Mouse (Mus musculus) gastrocnemius, adult 18-20 months (tissue): Measurements from ENCODE around the gene Crcp. TPM values are rescaled to one million over a fixed set of nuclear protein-coding genes. Genes with fewer than 3 reads are reported as not detected.
A peak's percentile ranks its signal among the peaks of the same experiment; 100 is the strongest.
"Not testable (repeated sequence)": the region's sequence is repeated elsewhere in the genome, so short reads cannot be mapped to it uniquely, and the experiment has no call there.

ENCODE experiments used
- DNase-seq: peaks from one replicate; pipeline ENCODE4 v3.0.0; 2021; ENCODE audit warnings: low spot score
- total RNA-seq, 2 experiments: library from RNA; stranded (reverse); gene quantifications; 2 replicates each; pipeline ENCODE4 v1.2.3; 2021

Crcp gene
- total RNA-seq, 2 experiments from 2014 or later, result 19.3 to 20.3 TPM

- no peak for DNase-seq
Measured at GRCm38 (mm10) chr5:130023067-130023766, 5.9 kb upstream of the Crcp start.

- DNase-seq, result peak; percentile 89
Measured at GRCm38 (mm10) chr5:130023767-130024539, 5.1 kb upstream of the Crcp start.

- DNase-seq, result no peak
Measured at GRCm38 (mm10) chr5:130027134-130027533, 2.0 kb upstream of the Crcp start.

GRCm38 (mm10) chr5:130027696-130028095 lies 1.4 kb upstream of the Crcp start:
- no peak for DNase-seq

- DNase-seq, result no peak
Measured at GRCm38 (mm10) chr5:130031410-130032390, 2.6 kb downstream of the Crcp start.

- no peak for DNase-seq
Measured at GRCm38 (mm10) chr5:130033869-130034268, 4.8 kb downstream of the Crcp start.

- not testable (repeated sequence) for DNase-seq
Measured at GRCm38 (mm10) chr5:130036300-130036699, 7.2 kb downstream of the Crcp start.

- peak; percentile 76 for DNase-seq
Measured at GRCm38 (mm10) chr5:130037752-130038455, 8.8 kb downstream of the Crcp start.

- no peak for DNase-seq
Measured at GRCm38 (mm10) chr5:130040797-130041196, 11.7 kb downstream of the Crcp start.

- no peak for DNase-seq
Measured at GRCm38 (mm10) chr5:130041262-130041661, 12.2 kb downstream of the Crcp start.

GRCm38 (mm10) chr5:130043741-130044140 lies 14.7 kb downstream of the Crcp start:
- no peak for DNase-seq

GRCm38 (mm10) chr5:130044201-130044695 lies 15.2 kb downstream of the Crcp start:
- DNase-seq, result peak; percentile 80

- DNase-seq, result no peak
Measured at GRCm38 (mm10) chr5:130046100-130046499, 17.0 kb downstream of the Crcp start.

- DNase-seq, result no peak
Measured at GRCm38 (mm10) chr5:130046589-130046988, 17.5 kb downstream of the Crcp start.

GRCm38 (mm10) chr5:130047013-130047412 lies 17.9 kb downstream of the Crcp start:
- DNase-seq, result no peak

- DNase-seq, result peak; percentile 36
Measured at GRCm38 (mm10) chr5:130048786-130049520, 19.9 kb downstream of the Crcp start.

- no peak for DNase-seq
Measured at GRCm38 (mm10) chr5:130050416-130050815, 21.3 kb downstream of the Crcp start.

GRCm38 (mm10) chr5:130051073-130051860 lies 22.2 kb downstream of the Crcp start:
- DNase-seq, result no peak

- DNase-seq, result no peak
Measured at GRCm38 (mm10) chr5:130052510-130052909, 23.4 kb downstream of the Crcp start.
